Mouse (Mus musculus): ENCODE results near the gene Ppie. TPM values are rescaled to one million over a fixed set of nuclear protein-coding genes. Genes with fewer than 3 reads are reported as not detected.

The Ppie gene
- polyA plus RNA-seq, 1 experiment from 2014 or later: 112 TPM

GRCm38 (mm10) chr4:123086381-123086780 lies 53.4 kb downstream of the Ppie start:
- no peak overlapping the region for H3K4me2 ChIP-seq (ENCODE audit: low read length)
- H3K9ac ChIP-seq (ENCODE audit: low read length): no peak overlapping the region
- no peak overlapping the region for H3K27ac ChIP-seq (ENCODE audit: low read depth)
- no peaks in the 10 kb centered on the region for H3K9me3 ChIP-seq (ENCODE audit: control insufficient read depth, low read length)
- no peak overlapping the region for H3K4me3 ChIP-seq (ENCODE audit: low read depth, low read length)
- 78% methylated on average over 4 of the region's 4 CpGs for WGBS
- ATAC-seq (replicated peaks; ENCODE audit: low FRiP score, low TSS enrichment, low read depth) (no peak), DNase-seq (ENCODE audit: low spot score) (no peak)
- H3K27me3 ChIP-seq (replicated peaks; ENCODE audit: control insufficient read depth, insufficient read depth, low read length): no peaks in the 10 kb centered on the region
- no peaks in the 10 kb centered on the region for H3K4me1 ChIP-seq (replicated peaks; ENCODE audit: control insufficient read depth, insufficient read depth, low read length)
- H3K36me3 ChIP-seq (ENCODE audit: control insufficient read depth, insufficient read depth, low read length): no peaks in the 10 kb centered on the region

DNA sequence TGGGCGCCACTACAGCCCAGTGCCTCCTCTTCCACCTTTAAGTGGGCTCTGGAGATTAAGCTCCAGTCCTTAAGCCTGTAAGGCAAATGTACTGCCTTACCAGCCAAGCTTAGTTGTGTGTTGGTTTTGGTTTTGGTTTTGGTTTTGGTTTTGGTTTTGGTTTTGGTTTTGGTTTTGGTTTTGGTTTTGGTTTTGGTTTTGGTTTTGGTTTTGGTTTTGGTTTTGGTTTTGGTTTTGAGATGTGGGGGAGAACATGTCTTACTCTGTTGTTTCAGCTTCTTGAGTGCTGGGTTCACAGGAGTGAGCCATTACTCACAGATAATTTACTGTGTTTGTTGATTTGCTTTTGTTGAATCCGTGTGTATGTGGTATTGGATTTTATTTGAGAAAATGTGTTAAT lies 54.5 kb downstream of the Ppie start:
- DNase-seq (ENCODE audit: low spot score) (no peak), ATAC-seq (replicated peaks; ENCODE audit: low FRiP score, low TSS enrichment, low read depth) (no peak)
- Histone ChIP-seq H3K4me3 (ENCODE audit: low read depth, low read length) (no peak overlapping the region), H3K27ac (ENCODE audit: low read depth) (no peak overlapping the region), H3K4me1 (replicated peaks; ENCODE audit: control insufficient read depth, insufficient read depth, low read length) (no peaks in the 10 kb centered on the region), H3K27me3 (replicated peaks; ENCODE audit: control insufficient read depth, insufficient read depth, low read length) (no peaks in the 10 kb centered on the region), H3K9me3 (ENCODE audit: control insufficient read depth, low read length) (no peaks in the 10 kb centered on the region), H3K4me2 (ENCODE audit: low read length) (no peak overlapping the region), H3K9ac (ENCODE audit: low read length) (no peak overlapping the region), H3K36me3 (ENCODE audit: control insufficient read depth, insufficient read depth, low read length) (no peaks in the 10 kb centered on the region)
- WGBS: 85% methylated on average over 2 of the region's 2 CpGs

DNA sequence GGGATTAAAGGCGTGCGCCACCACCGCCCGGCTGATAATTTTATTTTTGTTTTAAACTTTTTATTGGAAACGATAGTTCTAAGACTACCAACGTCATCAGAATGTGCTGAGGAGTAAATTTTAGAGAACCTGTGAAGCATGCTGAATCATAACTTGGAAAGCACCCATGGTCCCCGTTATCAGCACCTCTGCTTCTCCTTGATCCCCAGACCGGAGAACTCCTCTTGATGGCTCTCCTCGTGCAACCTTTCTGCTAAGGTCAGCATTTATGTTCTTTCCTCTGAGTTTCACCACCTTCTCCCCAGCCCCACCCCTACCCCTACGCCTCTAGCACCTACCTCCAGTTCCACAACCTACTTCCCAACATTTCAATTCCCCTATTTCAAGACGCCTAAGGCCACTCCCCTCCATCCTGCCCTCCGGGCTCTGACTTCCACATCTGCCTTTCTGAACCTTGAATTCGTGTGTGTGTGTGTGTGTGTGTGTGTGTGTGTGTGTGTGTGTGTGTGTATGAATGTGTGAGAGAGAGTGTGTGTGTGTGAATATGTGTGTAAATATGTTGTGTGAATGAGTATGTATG lies 56.3 kb downstream of the Ppie start:
- ATAC-seq (replicated peaks; ENCODE audit: low FRiP score, low TSS enrichment, low read depth) (no peak), DNase-seq (ENCODE audit: low spot score) (no peak)
- Histone ChIP-seq H3K4me1 (replicated peaks; ENCODE audit: control insufficient read depth, insufficient read depth, low read length) (no peaks in the 10 kb centered on the region), H3K27ac (ENCODE audit: low read depth) (no peak overlapping the region), H3K4me2 (ENCODE audit: low read length) (no peak overlapping the region), H3K36me3 (ENCODE audit: control insufficient read depth, insufficient read depth, low read length) (no peaks in the 10 kb centered on the region), H3K4me3 (ENCODE audit: low read depth, low read length) (no peak overlapping the region), H3K9ac (ENCODE audit: low read length) (no peak overlapping the region), H3K9me3 (ENCODE audit: control insufficient read depth, low read length) (no peaks in the 10 kb centered on the region), H3K27me3 (replicated peaks; ENCODE audit: control insufficient read depth, insufficient read depth, low read length) (no peaks in the 10 kb centered on the region)
- WGBS: 65% methylated on average over 13 of the region's 13 CpGs

GRCm38 (mm10) chr4:123082283-123083163 lies 57.2 kb downstream of the Ppie start:
- H3K27me3 ChIP-seq (replicated peaks; ENCODE audit: control insufficient read depth, insufficient read depth, low read length): no peaks in the 10 kb centered on the region
- no peak overlapping the region for H3K27ac ChIP-seq (ENCODE audit: low read depth)
- no peaks in the 10 kb centered on the region for H3K4me1 ChIP-seq (replicated peaks; ENCODE audit: control insufficient read depth, insufficient read depth, low read length)
- H3K9me3 ChIP-seq (ENCODE audit: control insufficient read depth, low read length): no peaks in the 10 kb centered on the region
- WGBS: 75% methylated on average over 20 of the region's 20 CpGs
- H3K4me2 ChIP-seq (ENCODE audit: low read length): no peak overlapping the region
- ATAC-seq (replicated peaks; ENCODE audit: low FRiP score, low TSS enrichment, low read depth) (peak; percentile 70; the same call in 1 of the 2 replicates), DNase-seq (ENCODE audit: low spot score) (peak; percentile 80)
- no peak overlapping the region for H3K4me3 ChIP-seq (ENCODE audit: low read depth, low read length)
- H3K36me3 ChIP-seq (ENCODE audit: control insufficient read depth, insufficient read depth, low read length): no peaks in the 10 kb centered on the region
- H3K9ac ChIP-seq (ENCODE audit: low read length): no peak overlapping the region

GRCm38 (mm10) chr4:123080791-123081190 lies 59.0 kb downstream of the Ppie start:
- ATAC-seq (replicated peaks; ENCODE audit: low FRiP score, low TSS enrichment, low read depth): no peak
- Histone ChIP-seq H3K27ac (ENCODE audit: low read depth) (no peak overlapping the region), H3K4me3 (ENCODE audit: low read depth, low read length) (no peak overlapping the region), H3K4me1 (replicated peaks; ENCODE audit: control insufficient read depth, insufficient read depth, low read length) (no peaks in the 10 kb centered on the region), H3K36me3 (ENCODE audit: control insufficient read depth, insufficient read depth, low read length) (no peaks in the 10 kb centered on the region), H3K4me2 (ENCODE audit: low read length) (no peak overlapping the region), H3K27me3 (replicated peaks; ENCODE audit: control insufficient read depth, insufficient read depth, low read length) (no peaks in the 10 kb centered on the region), H3K9me3 (ENCODE audit: control insufficient read depth, low read length) (no peaks in the 10 kb centered on the region), H3K9ac (ENCODE audit: low read length) (no peak overlapping the region)
- WGBS: 45% methylated on average over 13 of the region's 13 CpGs
- DNase-seq (ENCODE audit: low spot score): no peak

DNA sequence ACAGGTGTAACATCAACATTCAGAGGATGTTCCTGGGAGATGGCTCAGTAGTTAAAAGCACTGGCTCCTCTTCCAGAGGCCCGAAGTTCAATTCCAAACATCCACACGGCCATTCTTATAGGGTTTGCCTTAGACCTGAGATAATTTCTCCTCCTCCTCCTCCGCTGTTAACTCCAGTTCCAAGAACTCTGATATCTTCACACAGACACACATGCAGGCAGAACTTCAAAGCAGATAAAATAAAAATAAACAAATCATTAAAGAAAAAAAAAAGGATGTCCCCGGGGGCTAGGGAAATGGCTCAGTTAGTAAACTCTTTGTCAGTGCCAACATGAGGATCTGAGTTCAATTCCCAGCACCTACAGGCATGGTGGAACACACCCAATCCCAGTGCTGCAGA lies 61.5 kb downstream of the Ppie start:
- Histone ChIP-seq H3K9me3 (ENCODE audit: control insufficient read depth, low read length) (no peaks in the 10 kb centered on the region), H3K4me2 (ENCODE audit: low read length) (no peak overlapping the region), H3K9ac (ENCODE audit: low read length) (no peak overlapping the region), H3K27ac (ENCODE audit: low read depth) (no peak overlapping the region), H3K4me3 (ENCODE audit: low read depth, low read length) (no peak overlapping the region), H3K36me3 (ENCODE audit: control insufficient read depth, insufficient read depth, low read length) (no peaks in the 10 kb centered on the region), H3K27me3 (replicated peaks; ENCODE audit: control insufficient read depth, insufficient read depth, low read length) (no peaks in the 10 kb centered on the region), H3K4me1 (replicated peaks; ENCODE audit: control insufficient read depth, insufficient read depth, low read length) (no peaks in the 10 kb centered on the region)
- WGBS: 61% methylated on average over 4 of the region's 4 CpGs
- DNase-seq (ENCODE audit: low spot score) (no peak), ATAC-seq (replicated peaks; ENCODE audit: low FRiP score, low TSS enrichment, low read depth) (no peak)

Other genes with a start within 250 kb of the Ppie start
- 2.1 TPM in 2 replicates for gene Mfsd2a, start 178.8 kb downstream of the Ppie start, polyA plus RNA-seq (2014; fragmentation: Nextera tagmentation; extraction: Ambion mirVana)
- gene Mycl, start 144.3 kb downstream of the Ppie start, polyA plus RNA-seq (2014; fragmentation: Nextera tagmentation; extraction: Ambion mirVana): 14.0 and 15.1 TPM in 2 replicates
- 17.8 and 18.0 TPM in 2 replicates for gene Trit1, start 123.4 kb downstream of the Ppie start, polyA plus RNA-seq (2014; fragmentation: Nextera tagmentation; extraction: Ambion mirVana)
- gene Bmp8b, start 34.8 kb downstream of the Ppie start, polyA plus RNA-seq (2014; fragmentation: Nextera tagmentation; extraction: Ambion mirVana): 0.35 and 0.63 TPM in 2 replicates
- 0.15 TPM in 1 of 2 replicates, not detected in the other for gene Oxct2b, start 23.7 kb downstream of the Ppie start, polyA plus RNA-seq (2014; fragmentation: Nextera tagmentation; extraction: Ambion mirVana)
- 7.5 and 7.8 TPM in 2 replicates for gene Hpcal4, start 43.3 kb upstream of the Ppie start, polyA plus RNA-seq (2014; fragmentation: Nextera tagmentation; extraction: Ambion mirVana)
- gene Nt5c1a, start 61.6 kb upstream of the Ppie start, polyA plus RNA-seq (2014; fragmentation: Nextera tagmentation; extraction: Ambion mirVana): not detected in 2 replicates
- gene Heyl, start 93.6 kb upstream of the Ppie start, polyA plus RNA-seq (2014; fragmentation: Nextera tagmentation; extraction: Ambion mirVana): 16.0 and 16.8 TPM in 2 replicates
- gene Pabpc4, start 122.4 kb upstream of the Ppie start, polyA plus RNA-seq (2014; fragmentation: Nextera tagmentation; extraction: Ambion mirVana): 72.1 and 72.2 TPM in 2 replicates
- not detected in 2 replicates for gene Oxct2a, start 183.7 kb upstream of the Ppie start, polyA plus RNA-seq (2014; fragmentation: Nextera tagmentation; extraction: Ambion mirVana)
- gene Bmp8a, start 203.3 kb upstream of the Ppie start, polyA plus RNA-seq (2014; fragmentation: Nextera tagmentation; extraction: Ambion mirVana): 0.12 and 0.19 TPM in 2 replicates

Measured in intestine, embryonic 14.5 days (tissue).